Mouse (Mus musculus) liver, embryonic 11.5 days (tissue): Measurements from ENCODE around the gene Eda. TPM values are rescaled to one million over a fixed set of nuclear protein-coding genes. Genes with fewer than 3 reads are reported as not detected.
A peak's percentile ranks its signal among the peaks of the same experiment; 100 is the strongest.
"Not testable (repeated sequence)": the region's sequence is repeated elsewhere in the genome, so short reads cannot be mapped to it uniquely, and the experiment has no call there.

Experiments used
- ATAC-seq: fragments of 200-750 bp; cut with Nextera tagmentation; replicated peaks from 2 replicates; pipeline ENCODE4 v1.8.0; 2017; ENCODE audit warnings: moderate number of reproducible peaks, mild to moderate bottlenecking, moderate TSS enrichment, moderate library complexity; ENCODE audit not compliant: low FRiP score
- DNase-seq: peaks from one replicate; pipeline ENCODE4 v3.0.0-alpha.2; 2017; ENCODE audit warnings: low spot score
- H3K27ac ChIP-seq: fragments of 300-500 bp; sonication (generic); 2 replicates; pipeline ENCODE4 v1.5.1; 2014; ENCODE audit warnings: mild to moderate bottlenecking, low read depth, low read length, control low read depth
- H3K27me3 ChIP-seq: fragments of 300-500 bp; sonication (generic); replicated peaks from 2 replicates; pipeline ENCODE4 v1.6.1; 2014; ENCODE audit warnings: low read length, mixed read lengths; ENCODE audit not compliant: control insufficient read depth, insufficient read depth
- H3K36me3 ChIP-seq: fragments of 300-500 bp; sonication (generic); 2 replicates; pipeline ENCODE4 v1.6.1; 2014; ENCODE audit warnings: mild to moderate bottlenecking, low read length, moderate library complexity, mixed read lengths; ENCODE audit not compliant: control insufficient read depth, insufficient read depth
- H3K4me1 ChIP-seq: fragments of 300-500 bp; sonication (generic); replicated peaks from 2 replicates; pipeline ENCODE4 v1.6.1; 2014; ENCODE audit warnings: low read length, mixed read lengths; ENCODE audit not compliant: control insufficient read depth, insufficient read depth
- H3K4me2 ChIP-seq: fragments of 300-500 bp; sonication (generic); 2 replicates; pipeline ENCODE4 v1.6.1; 2014; ENCODE audit warnings: mild to moderate bottlenecking, control low read depth, moderate library complexity
- H3K4me3 ChIP-seq: fragments of 300-500 bp; sonication (generic); 2 replicates; pipeline ENCODE4 v1.5.1; 2014; ENCODE audit warnings: low read depth, low read length, control low read depth
- H3K9ac ChIP-seq: fragments of 300-500 bp; sonication (generic); 2 replicates; pipeline ENCODE4 v1.6.1; 2014; ENCODE audit warnings: low read depth, low read length, control low read depth
- H3K9me3 ChIP-seq: fragments of 300-500 bp; sonication (generic); 2 replicates; pipeline ENCODE4 v1.6.1; 2016; ENCODE audit warnings: low read length, inconsistent platforms, mixed read lengths; ENCODE audit not compliant: control insufficient read depth
- WGBS: fragments of 180-500 bp; shearing (Covaris S2); extraction: QIAGEN DNeasy Blood & Tissue Kit; methylation state at CpG from one replicate; pipeline ENCODE4 v1.1.7; 2014; 5-methylcytosine and 5-hydroxymethylcytosine counted together
- polyA plus RNA-seq: library from polyadenylated mRNA; unstranded; fragments of >200 nt; fragmentation: Nextera tagmentation; extraction: Ambion mirVana; gene quantifications from 2 replicates; pipeline ENCODE4 v1.2.1, GENCODE M21; 2014

The Eda gene
- polyA plus RNA-seq, 1 experiment from 2014 or later, result 0.80 TPM

DNA sequence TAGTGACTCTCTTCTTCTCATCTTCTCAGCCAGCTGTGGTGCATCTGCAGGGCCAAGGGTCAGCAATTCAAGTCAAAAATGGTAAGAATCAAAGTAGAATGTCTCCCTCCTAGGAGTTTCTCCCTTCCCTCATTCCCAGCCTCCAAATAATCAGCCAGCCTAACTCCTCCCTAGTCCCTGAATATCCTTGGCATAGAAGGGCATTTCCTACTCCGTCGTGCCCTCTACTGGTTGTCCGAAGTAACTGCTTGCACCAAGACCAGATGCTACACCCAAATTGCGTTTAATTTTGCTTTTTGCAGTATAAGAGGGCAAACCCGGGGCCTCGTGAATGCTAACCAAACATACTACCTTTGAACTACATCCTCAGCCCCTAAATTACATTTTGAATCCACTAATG, 416.9 kb downstream of the Eda start:
- Histone ChIP-seq H3K27ac (no peak overlapping the region), H3K4me1 (no peaks in the 10 kb centered on the region), H3K9ac (no peak overlapping the region), H3K36me3 (no peaks in the 10 kb centered on the region), H3K4me3 (no peak overlapping the region), H3K9me3 (no peaks in the 10 kb centered on the region), H3K4me2 (no peak overlapping the region), H3K27me3 (peaks cover 5% of the 10 kb centered on the region)
- WGBS, result 24% methylated on average over 6 of the region's 6 CpGs
- ATAC-seq (no peak), DNase-seq (no peak)

GRCm38 (mm10) chrX:100394223-100394861, 418.9 kb downstream of the Eda start:
- peaks cover 12% of the 10 kb centered on the region for H3K27me3 ChIP-seq
- H3K27ac ChIP-seq, result no peak overlapping the region
- 68% methylated on average over 7 of the region's 7 CpGs for WGBS
- ATAC-seq (peak; percentile 67), DNase-seq (no peak)
- no peaks in the 10 kb centered on the region for H3K4me1 ChIP-seq
- H3K36me3 ChIP-seq, result no peaks in the 10 kb centered on the region
- no peak overlapping the region for H3K4me2 ChIP-seq
- H3K4me3 ChIP-seq, result no peak overlapping the region
- no peak overlapping the region for H3K9ac ChIP-seq
- no peaks in the 10 kb centered on the region for H3K9me3 ChIP-seq

GRCm38 (mm10) chrX:100395026-100395425, 419.6 kb downstream of the Eda start:
- ATAC-seq, result peak; percentile 67

GRCm38 (mm10) chrX:100400900-100401299, 425.5 kb downstream of the Eda start:
- H3K27ac ChIP-seq, result no peak overlapping the region
- peaks cover 14% of the 10 kb centered on the region for H3K27me3 ChIP-seq
- no peak for DNase-seq
- no peaks in the 10 kb centered on the region for H3K9me3 ChIP-seq
- H3K36me3 ChIP-seq, result no peaks in the 10 kb centered on the region
- no peak for ATAC-seq
- no peak overlapping the region for H3K9ac ChIP-seq
- H3K4me2 ChIP-seq, result no peak overlapping the region
- H3K4me3 ChIP-seq, result no peak overlapping the region
- H3K4me1 ChIP-seq, result no peaks in the 10 kb centered on the region

More at GRCm38 (mm10) chrX:100395026-100395425, 419.6 kb downstream of the Eda start:
- DNase-seq, result no peak
- no peaks in the 10 kb centered on the region for H3K9me3 ChIP-seq
- H3K36me3 ChIP-seq, result no peaks in the 10 kb centered on the region
- no peak overlapping the region for H3K27ac ChIP-seq
- H3K27me3 ChIP-seq, result peaks cover 15% of the 10 kb centered on the region
- no peak overlapping the region for H3K4me3 ChIP-seq
- no peak overlapping the region for H3K9ac ChIP-seq
- H3K4me2 ChIP-seq, result no peak overlapping the region
- 78% methylated on average over 8 of the region's 8 CpGs for WGBS
- no peaks in the 10 kb centered on the region for H3K4me1 ChIP-seq

DNA sequence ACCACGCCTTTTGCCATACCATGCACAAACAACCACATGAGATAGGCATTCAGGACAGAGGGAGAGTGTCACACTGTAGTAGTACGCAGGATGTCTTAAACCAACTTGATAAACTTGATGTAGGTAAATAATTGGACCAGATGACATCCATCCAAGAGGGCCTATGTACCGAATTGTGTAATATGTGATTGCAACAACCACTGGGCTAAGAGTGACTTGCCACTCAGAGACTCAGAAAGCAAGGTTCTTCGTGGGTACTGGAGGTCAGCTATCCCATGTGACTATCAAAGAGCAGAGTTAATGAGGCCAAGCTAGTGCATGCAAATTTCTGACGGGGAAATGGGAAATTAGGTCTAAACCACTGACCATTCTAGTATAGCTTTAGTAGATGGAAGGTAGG, 426.3 kb downstream of the Eda start:
- Histone ChIP-seq H3K27ac (no peak overlapping the region), H3K36me3 (no peaks in the 10 kb centered on the region), H3K4me3 (no peak overlapping the region), H3K9ac (no peak overlapping the region), H3K4me2 (no peak overlapping the region), H3K4me1 (no peaks in the 10 kb centered on the region), H3K27me3 (peaks cover 14% of the 10 kb centered on the region), H3K9me3 (no peaks in the 10 kb centered on the region)
- 75% methylated on average over 5 of the region's 5 CpGs for WGBS
- DNase-seq, result no peak
- no peak for ATAC-seq

GRCm38 (mm10) chrX:100409245-100409644, 433.8 kb downstream of the Eda start:
- Histone ChIP-seq H3K4me3 (no peak overlapping the region), H3K4me2 (no peak overlapping the region), H3K27ac (no peak overlapping the region), H3K27me3 (no peaks in the 10 kb centered on the region; the same call in 1 of the 2 replicates), H3K9me3 (no peaks in the 10 kb centered on the region), H3K36me3 (no peaks in the 10 kb centered on the region), H3K9ac (no peak overlapping the region), H3K4me1 (no peaks in the 10 kb centered on the region)
- DNase-seq, result no peak
- WGBS, result 88% methylated on average over 1 of the region's 1 CpGs
- ATAC-seq, result no peak

DNA sequence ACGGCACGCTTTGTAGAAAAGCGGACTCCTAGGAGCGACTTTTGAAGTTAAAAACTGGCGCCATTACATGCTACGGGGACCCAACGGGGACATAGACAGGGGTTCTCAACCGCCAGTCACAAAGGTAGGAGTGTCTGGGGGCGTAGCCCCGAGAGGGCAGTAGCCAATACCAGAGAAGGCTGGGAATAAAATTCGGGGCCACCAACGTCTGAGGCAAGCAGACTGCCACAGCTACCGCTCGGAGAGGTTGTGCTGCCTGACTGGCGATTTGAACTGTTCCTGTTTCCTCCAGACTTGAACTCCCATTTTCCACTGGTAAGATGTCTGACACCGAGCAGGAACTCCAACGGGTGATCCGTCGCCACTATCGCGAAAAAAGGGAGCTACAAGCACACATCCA, 453.3 kb downstream of the Eda start, which contains the start of gene Otud6a:
Otud6a (plus strand) TSS at position 321 of the 400 bp plus-strand sequence.
- no peaks in the 10 kb centered on the region for H3K36me3 ChIP-seq
- DNase-seq (no peak), ATAC-seq (no peak)
- H3K4me1 ChIP-seq, result no peaks in the 10 kb centered on the region
- H3K9ac ChIP-seq, result no peak within 1 kb of the TSS
- 85% methylated on average over 21 of the region's 21 CpGs for whole genome bisulfite sequencing
- peaks cover 3% of the 10 kb centered on the region; the same call in 1 of the 2 replicates for H3K27me3 ChIP-seq
- H3K27ac ChIP-seq, result no peak within 1 kb of the TSS
- H3K4me2 ChIP-seq, result no peak within 1 kb of the TSS
- no peak within 1 kb of the TSS for H3K4me3 ChIP-seq
- H3K9me3 ChIP-seq, result no peaks in the 10 kb centered on the region

DNA sequence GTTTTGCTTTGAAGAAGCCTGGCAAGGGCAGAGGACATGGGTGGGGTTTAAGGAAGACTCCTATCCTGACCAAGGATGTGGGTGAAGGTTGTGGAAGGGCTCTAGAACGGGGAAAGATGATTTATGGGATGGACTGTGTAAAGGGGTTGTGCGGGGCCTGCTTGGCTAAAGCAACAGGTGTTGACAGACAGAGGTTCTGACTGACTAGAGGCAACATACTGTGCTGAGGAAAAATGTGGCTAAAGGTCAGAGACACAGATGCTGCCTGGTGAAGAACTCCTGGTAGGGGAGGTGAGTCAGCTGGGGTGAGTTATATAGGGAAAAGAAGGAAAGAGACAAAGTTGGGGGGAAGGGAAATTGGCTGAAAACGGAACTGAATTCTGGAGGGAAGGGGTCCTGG, 456.9 kb downstream of the Eda start:
- Histone ChIP-seq H3K9ac (no peak overlapping the region), H3K4me1 (no peaks in the 10 kb centered on the region), H3K36me3 (no peaks in the 10 kb centered on the region), H3K27me3 (peaks cover 6% of the 10 kb centered on the region; the same call in 1 of the 2 replicates), H3K4me3 (no peak overlapping the region), H3K27ac (no peak overlapping the region), H3K4me2 (no peak overlapping the region), H3K9me3 (no peaks in the 10 kb centered on the region)
- 68% methylated on average over 3 of the region's 3 CpGs for WGBS
- ATAC-seq (no peak), DNase-seq (no peak)

- not testable (repeated sequence) for H3K4me2 ChIP-seq, H3K9me3 ChIP-seq, H3K36me3 ChIP-seq, H3K4me1 ChIP-seq, DNase-seq, H3K4me3 ChIP-seq, H3K9ac ChIP-seq, H3K27me3 ChIP-seq, ATAC-seq, H3K27ac ChIP-seq
- WGBS, result 83% methylated on average over 2 of the region's 2 CpGs
Observed at GRCm38 (mm10) chrX:100442617-100443016, 467.2 kb downstream of the Eda start, which contains the start of gene Awat2. Awat2 (minus strand) TSS chrX:100442717.
